Mouse (Mus musculus) hindbrain, embryonic 11.5 days (tissue): ENCODE measurements around the gene Nxph4. TPM values are rescaled to one million over a fixed set of nuclear protein-coding genes. Genes with fewer than 3 reads are reported as not detected.

ENCODE experiments used
- ATAC-seq: fragments of 200-750 bp; cut with Nextera tagmentation; 2 replicates; pipeline ENCODE4 v1.8.0; 2017; ENCODE audit warnings: mild to moderate bottlenecking, moderate TSS enrichment, moderate library complexity; ENCODE audit not compliant: low FRiP score
- DNase-seq: peaks from one replicate; pipeline ENCODE4 v3.0.0-alpha.2; 2015; ENCODE audit warnings: low spot score
- H3K27ac ChIP-seq: fragments of 300-500 bp; sonication (generic); 2 replicates; pipeline ENCODE4 v1.5.1; 2014; ENCODE audit warnings: mild to moderate bottlenecking, low read depth, low read length
- H3K27me3 ChIP-seq: fragments of 300-500 bp; sonication (generic); 2 replicates; pipeline ENCODE4 v1.6.1; 2014; ENCODE audit warnings: mild to moderate bottlenecking, low read length, moderate library complexity, mixed read lengths; ENCODE audit not compliant: control insufficient read depth, insufficient read depth
- H3K36me3 ChIP-seq: fragments of 300-500 bp; sonication (generic); 2 replicates; pipeline ENCODE4 v1.6.1; 2014; ENCODE audit warnings: mild to moderate bottlenecking, low read length, moderate library complexity, mixed read lengths; ENCODE audit not compliant: control insufficient read depth, insufficient read depth
- H3K4me1 ChIP-seq: fragments of 300-500 bp; sonication (generic); replicated peaks from 2 replicates; pipeline ENCODE4 v1.6.1; 2014; ENCODE audit warnings: low read length, mixed read lengths; ENCODE audit not compliant: control insufficient read depth, insufficient read depth
- H3K4me2 ChIP-seq: fragments of 300-500 bp; sonication (generic); replicated peaks from 2 replicates; pipeline ENCODE4 v1.6.1; 2014; ENCODE audit warnings: mild to moderate bottlenecking, low read depth, low read length
- H3K4me3 ChIP-seq: fragments of 300-500 bp; sonication (generic); 2 replicates; pipeline ENCODE4 v1.5.1; 2014; ENCODE audit warnings: low read depth, low read length
- H3K9ac ChIP-seq: fragments of 300-500 bp; sonication (generic); 2 replicates; pipeline ENCODE4 v1.6.1; 2014; ENCODE audit warnings: low read depth, low read length
- H3K9me3 ChIP-seq: fragments of 300-500 bp; sonication (generic); 2 replicates; pipeline ENCODE4 v1.6.1; 2016; ENCODE audit warnings: low read length; ENCODE audit not compliant: control insufficient read depth
- WGBS: fragments of 180-500 bp; shearing (Covaris S2); extraction: QIAGEN DNeasy Blood & Tissue Kit; methylation state at CpG from one replicate; pipeline ENCODE4 v1.1.7; 2014; 5-methylcytosine and 5-hydroxymethylcytosine counted together
- polyA plus RNA-seq: library from polyadenylated mRNA; unstranded; fragments of >200 nt; fragmentation: Nextera tagmentation; extraction: Ambion mirVana; gene quantifications from 2 replicates; pipeline ENCODE4 v1.2.1, GENCODE M21; 2014

The Nxph4 gene
- polyA plus RNA-seq, 1 experiment from 2014 or later, result 59.8 TPM

DNA sequence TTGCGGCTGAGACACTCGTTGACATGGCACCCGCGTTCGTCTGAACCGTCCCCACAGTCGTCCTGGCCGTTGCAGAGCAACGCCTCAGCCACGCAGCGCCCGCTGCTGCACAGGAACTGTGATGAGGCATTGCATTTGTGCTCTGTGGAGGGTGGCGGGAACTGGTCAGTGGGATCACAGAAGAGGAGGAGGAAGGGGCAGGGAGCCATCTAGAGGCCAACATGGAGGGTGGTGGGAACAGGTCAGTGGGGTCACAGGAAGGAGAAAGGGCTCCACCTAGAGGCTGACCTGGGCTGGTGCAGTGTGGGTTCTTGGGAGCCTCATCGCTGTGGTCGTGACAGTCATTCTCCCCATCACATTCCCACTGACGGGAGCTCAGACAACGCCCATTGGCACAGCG is 21.3 kb upstream of the Nxph4 start:
- 72% methylated on average over 18 of the region's 18 CpGs for WGBS
- no peak overlapping the region for H3K4me3 ChIP-seq
- H3K36me3 ChIP-seq, result peaks cover 51% of the 10 kb centered on the region
- H3K9ac ChIP-seq, result no peak overlapping the region
- H3K9me3 ChIP-seq, result no peaks in the 10 kb centered on the region
- H3K27ac ChIP-seq, result no peak overlapping the region
- no peaks in the 10 kb centered on the region for H3K4me1 ChIP-seq
- ATAC-seq (peak; percentile 51), DNase-seq (peak; percentile 63)
- no peaks in the 10 kb centered on the region for H3K27me3 ChIP-seq
- no peak overlapping the region for H3K4me2 ChIP-seq

DNA sequence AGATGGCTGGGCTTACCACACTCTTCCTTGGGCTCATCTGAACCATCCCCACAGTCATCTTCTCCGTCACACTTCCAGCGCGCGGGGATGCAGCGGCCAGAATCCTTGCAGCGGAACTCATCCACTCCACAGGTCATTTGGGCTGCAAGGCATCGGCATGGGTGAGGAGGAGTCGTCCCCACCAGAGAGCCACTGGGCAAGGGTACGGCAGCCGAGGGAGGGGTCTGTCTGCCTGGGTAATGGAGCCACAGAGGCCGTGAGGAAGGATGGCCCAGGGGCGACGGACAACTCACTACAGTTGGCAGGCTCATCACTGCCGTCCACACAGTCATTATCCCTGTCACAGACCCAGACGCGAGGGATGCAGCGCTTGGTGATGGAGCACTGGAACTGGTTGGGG is 15.5 kb upstream of the Nxph4 start:
- Histone ChIP-seq H3K4me2 (no peak overlapping the region), H3K27ac (no peak overlapping the region), H3K36me3 (peaks cover 33% of the 10 kb centered on the region), H3K9me3 (no peaks in the 10 kb centered on the region), H3K4me1 (no peaks in the 10 kb centered on the region), H3K27me3 (no peaks in the 10 kb centered on the region), H3K9ac (no peak overlapping the region), H3K4me3 (no peak overlapping the region)
- WGBS, result 90% methylated on average over 17 of the region's 17 CpGs
- DNase-seq (no peak), ATAC-seq (no peak)

DNA sequence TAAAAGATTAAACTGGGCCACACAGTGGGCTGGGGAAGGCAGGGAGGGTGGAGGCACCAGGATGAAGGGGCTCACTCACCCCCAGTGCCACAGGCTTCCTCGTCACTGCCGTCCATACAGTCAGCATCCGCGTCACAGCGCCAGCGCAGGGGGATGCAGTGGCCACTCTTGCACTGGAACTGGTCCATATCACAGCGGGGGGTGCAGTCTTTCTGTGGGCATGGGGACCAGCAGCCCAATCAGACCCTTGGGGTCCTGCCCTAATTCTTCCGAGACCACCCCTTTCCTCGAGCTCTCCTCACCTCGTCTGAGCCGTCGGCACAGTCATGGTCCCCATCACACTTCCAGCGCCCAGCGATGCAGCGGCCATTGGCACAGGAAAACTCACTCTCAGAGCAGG is 13.9 kb upstream of the Nxph4 start:
- Histone ChIP-seq H3K27me3 (no peaks in the 10 kb centered on the region), H3K4me3 (no peak overlapping the region), H3K9ac (no peak overlapping the region), H3K36me3 (peaks cover 28% of the 10 kb centered on the region), H3K4me2 (no peak overlapping the region), H3K4me1 (no peaks in the 10 kb centered on the region), H3K27ac (no peak overlapping the region), H3K9me3 (no peaks in the 10 kb centered on the region)
- WGBS, result 96% methylated on average over 15 of the region's 15 CpGs
- DNase-seq, result no peak
- no peak for ATAC-seq

DNA sequence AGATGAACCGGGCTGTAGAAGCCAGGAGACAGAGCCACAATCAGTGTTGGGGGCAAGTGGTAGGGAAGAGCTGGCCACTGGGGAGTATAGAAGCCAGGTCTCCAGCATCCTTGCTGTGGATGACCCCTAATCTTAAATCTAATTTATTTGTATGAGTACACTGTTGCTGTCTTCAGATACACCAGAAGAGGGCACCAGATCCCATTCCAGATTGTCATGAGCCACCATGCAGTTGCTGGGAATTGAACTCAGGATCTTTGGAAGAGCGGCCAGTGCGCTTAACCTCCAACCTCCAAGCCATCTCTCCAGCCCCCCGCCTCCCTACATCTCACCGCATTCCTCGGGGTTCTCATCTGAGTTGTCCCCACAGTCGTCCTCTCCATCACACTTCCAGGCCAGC is 12.1 kb upstream of the Nxph4 start:
- peaks cover 27% of the 10 kb centered on the region for H3K36me3 ChIP-seq
- H3K9me3 ChIP-seq, result no peaks in the 10 kb centered on the region
- ATAC-seq (no peak), DNase-seq (peak; percentile 26)
- H3K4me2 ChIP-seq, result no peak overlapping the region
- H3K27ac ChIP-seq, result no peak overlapping the region
- H3K9ac ChIP-seq, result no peak overlapping the region
- H3K4me1 ChIP-seq, result no peaks in the 10 kb centered on the region
- no peak overlapping the region for H3K4me3 ChIP-seq
- WGBS, result 92% methylated on average over 7 of the region's 7 CpGs
- no peaks in the 10 kb centered on the region for H3K27me3 ChIP-seq

DNA sequence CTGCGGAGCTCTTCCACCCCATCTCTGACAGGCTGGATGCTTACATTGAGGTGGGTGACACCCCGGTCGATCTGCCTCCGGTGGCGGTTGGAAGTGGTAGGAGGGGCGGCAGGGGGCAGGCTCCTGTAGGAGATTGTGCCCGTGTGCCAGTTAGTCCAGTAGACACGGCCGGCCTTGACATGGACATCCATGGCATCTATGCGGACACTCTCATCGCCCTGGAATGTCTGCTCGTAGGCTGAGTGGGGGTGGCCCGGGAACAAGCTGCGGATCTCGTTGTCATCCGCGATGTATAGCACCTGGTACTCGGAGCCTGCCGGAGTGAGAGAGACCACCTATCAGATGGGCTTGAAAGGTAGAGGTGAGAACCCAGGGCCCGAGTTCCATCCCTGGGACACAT is 10.0 kb upstream of the Nxph4 start:
- no peak overlapping the region for H3K27ac ChIP-seq
- H3K27me3 ChIP-seq, result no peaks in the 10 kb centered on the region
- no peaks in the 10 kb centered on the region for H3K4me1 ChIP-seq
- H3K4me3 ChIP-seq, result no peak overlapping the region
- H3K9me3 ChIP-seq, result no peaks in the 10 kb centered on the region
- peaks cover 20% of the 10 kb centered on the region for H3K36me3 ChIP-seq
- H3K9ac ChIP-seq, result no peak overlapping the region
- DNase-seq, result no peak
- no peak for ATAC-seq
- 96% methylated on average over 20 of the region's 20 CpGs for WGBS
- H3K4me2 ChIP-seq, result no peak overlapping the region

DNA sequence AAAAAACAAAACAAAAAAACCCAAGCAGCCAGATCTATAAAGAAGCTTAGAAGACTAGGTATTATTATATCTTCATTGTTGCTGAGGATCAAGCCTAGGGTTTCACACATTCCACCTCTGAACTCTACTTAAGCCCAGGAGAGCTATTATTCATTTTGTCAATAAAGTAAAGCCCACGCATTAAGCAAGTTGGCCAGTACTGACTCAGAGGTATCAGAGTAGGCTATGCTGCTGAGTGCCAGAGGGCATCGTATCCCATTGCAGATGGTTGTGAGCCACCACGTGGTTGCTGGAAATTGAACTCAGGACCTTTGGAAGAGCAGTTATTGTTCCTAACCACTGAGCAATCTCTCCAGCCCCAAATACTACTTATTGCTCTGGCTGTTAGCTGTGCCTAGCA is 9.6 kb upstream of the Nxph4 start:
- peaks cover 20% of the 10 kb centered on the region for H3K36me3 ChIP-seq
- no peaks in the 10 kb centered on the region for H3K4me1 ChIP-seq
- no peak overlapping the region for H3K27ac ChIP-seq
- ATAC-seq, result no peak
- H3K9ac ChIP-seq, result no peak overlapping the region
- no peak overlapping the region for H3K4me2 ChIP-seq
- H3K27me3 ChIP-seq, result no peaks in the 10 kb centered on the region
- no peaks in the 10 kb centered on the region for H3K9me3 ChIP-seq
- no peak for DNase-seq
- no peak overlapping the region for H3K4me3 ChIP-seq
- 82% methylated on average over 3 of the region's 3 CpGs for WGBS

DNA sequence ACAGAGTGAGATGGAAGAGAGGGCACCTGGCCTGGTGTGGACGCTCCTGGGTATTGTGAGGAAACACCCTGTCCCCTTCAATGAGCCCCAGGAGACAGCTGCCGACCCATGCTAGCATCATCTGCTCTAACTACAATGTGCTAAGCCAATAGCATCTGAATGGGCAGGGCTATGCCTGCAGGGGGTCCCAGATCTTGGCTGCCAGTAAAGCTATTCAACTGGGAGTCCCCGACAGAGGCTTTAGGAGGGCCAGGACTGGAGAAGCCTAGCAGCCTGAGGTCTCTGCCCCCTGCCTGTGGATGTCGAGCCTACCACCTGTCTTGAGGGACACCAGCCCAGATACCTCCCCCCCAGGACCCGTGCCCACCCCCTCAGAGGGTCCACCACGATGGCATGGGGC is 8.4 kb upstream of the Nxph4 start:
- Histone ChIP-seq H3K4me1 (no peaks in the 10 kb centered on the region), H3K36me3 (peaks cover 18% of the 10 kb centered on the region), H3K9me3 (no peaks in the 10 kb centered on the region), H3K27ac (no peak overlapping the region), H3K9ac (no peak overlapping the region), H3K4me3 (no peak overlapping the region), H3K4me2 (no peak overlapping the region), H3K27me3 (no peaks in the 10 kb centered on the region)
- ATAC-seq (no peak), DNase-seq (no peak)
- 37% methylated on average over 6 of the region's 6 CpGs for WGBS

DNA sequence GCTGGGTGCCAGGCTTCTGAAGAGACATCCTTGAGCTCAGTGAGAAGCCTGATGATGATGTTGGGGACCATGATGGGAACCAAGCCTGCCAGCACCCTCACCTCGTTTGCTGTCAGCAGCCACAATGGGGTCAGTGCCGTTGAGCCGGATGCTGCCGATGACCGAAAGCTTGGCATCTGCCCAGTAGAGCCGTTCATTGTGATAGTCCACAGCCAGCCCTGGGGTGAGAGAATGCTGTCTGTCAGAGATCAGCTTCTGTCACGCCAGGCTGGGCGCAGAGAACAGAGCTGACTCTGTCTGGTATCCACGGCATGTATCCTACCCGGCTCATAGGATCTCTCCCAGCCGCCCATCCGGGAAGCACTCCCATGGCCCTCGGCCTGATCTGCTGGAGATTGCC is 7.7 kb upstream of the Nxph4 start:
- no peak overlapping the region for H3K4me3 ChIP-seq
- H3K4me2 ChIP-seq, result no peak overlapping the region
- H3K36me3 ChIP-seq, result peaks cover 18% of the 10 kb centered on the region
- no peak overlapping the region for H3K9ac ChIP-seq
- ATAC-seq (no peak), DNase-seq (no peak)
- no peaks in the 10 kb centered on the region for H3K4me1 ChIP-seq
- no peaks in the 10 kb centered on the region for H3K9me3 ChIP-seq
- H3K27me3 ChIP-seq, result no peaks in the 10 kb centered on the region
- WGBS, result 80% methylated on average over 13 of the region's 13 CpGs
- H3K27ac ChIP-seq, result no peak overlapping the region

DNA sequence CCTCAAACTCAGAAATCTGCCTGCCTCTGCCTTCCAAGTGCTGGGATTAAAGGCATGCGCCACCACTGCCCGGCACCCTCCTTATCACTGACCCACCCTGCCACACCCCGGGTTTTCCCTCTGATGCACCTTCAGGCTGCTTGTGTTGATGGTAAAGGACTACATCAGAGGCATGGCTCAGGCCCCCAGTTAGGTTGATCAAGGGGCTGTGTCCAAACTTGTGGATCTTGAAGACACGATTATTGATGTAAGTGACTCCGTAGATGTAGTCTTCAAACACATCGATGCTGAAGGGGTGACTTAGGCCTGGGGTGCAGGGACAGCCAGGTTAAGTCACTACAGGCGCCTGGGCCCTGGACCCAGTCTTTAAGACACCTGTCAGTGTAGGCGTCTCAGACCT is 7.2 kb upstream of the Nxph4 start:
- Histone ChIP-seq H3K4me2 (no peak overlapping the region), H3K9ac (no peak overlapping the region), H3K36me3 (peaks cover 18% of the 10 kb centered on the region), H3K27me3 (peaks cover 2% of the 10 kb centered on the region; the same call in 1 of the 2 replicates), H3K9me3 (no peaks in the 10 kb centered on the region), H3K4me3 (no peak overlapping the region), H3K27ac (no peak overlapping the region), H3K4me1 (no peaks in the 10 kb centered on the region; the same call in 1 of the 2 replicates)
- 95% methylated on average over 8 of the region's 8 CpGs for WGBS
- no peak for ATAC-seq
- DNase-seq, result no peak
